Mouse (Mus musculus) kidney, adult 9 months (tissue): ENCODE data around the gene Mfn1.

Source experiments
- DNase-seq: peaks from one replicate; pipeline ENCODE4 v3.0.0; 2022

Mfn1 gene

GRCm38 (mm10) chr3:32510375-32511190, 18.7 kb upstream of the Mfn1 start:
- peak; percentile 97 for DNase-seq

GRCm38 (mm10) chr3:32511191-32511550, 18.1 kb upstream of the Mfn1 start:
- peak; percentile 48 for DNase-seq

GRCm38 (mm10) chr3:32512686-32513284, 16.5 kb upstream of the Mfn1 start:
- no peak for DNase-seq

GRCm38 (mm10) chr3:32513528-32513927, 15.7 kb upstream of the Mfn1 start:
- DNase-seq = no peak

GRCm38 (mm10) chr3:32527181-32527580, 2.1 kb upstream of the Mfn1 start:
- DNase-seq = no peak

GRCm38 (mm10) chr3:32530041-32530440, 776 bp downstream of the Mfn1 start:
- peak; percentile 23 for DNase-seq

GRCm38 (mm10) chr3:32535692-32536091, 6.4 kb downstream of the Mfn1 start:
- DNase-seq = no peak

- peak; percentile 93 for DNase-seq
Measured at GRCm38 (mm10) chr3:32537556-32537955, 8.3 kb downstream of the Mfn1 start.

- DNase-seq = no peak
Measured at GRCm38 (mm10) chr3:32538091-32538490, 8.8 kb downstream of the Mfn1 start.

GRCm38 (mm10) chr3:32553061-32553460, 23.8 kb downstream of the Mfn1 start:
- DNase-seq = peak; percentile 70

- DNase-seq = peak; percentile 76
Measured at GRCm38 (mm10) chr3:32563401-32563800, 34.1 kb downstream of the Mfn1 start.

GRCm38 (mm10) chr3:32573086-32573485, 43.8 kb downstream of the Mfn1 start:
- DNase-seq = no peak

- DNase-seq = peak; percentile 73
Measured at GRCm38 (mm10) chr3:32573881-32574280, 44.6 kb downstream of the Mfn1 start.

GRCm38 (mm10) chr3:32575151-32575550, 45.9 kb downstream of the Mfn1 start:
- peak; percentile 94 for DNase-seq

GRCm38 (mm10) chr3:32578772-32579171, 49.5 kb downstream of the Mfn1 start:
- peak; percentile 32 for DNase-seq

GRCm38 (mm10) chr3:32580738-32581137, 51.5 kb downstream of the Mfn1 start:
- DNase-seq = no peak

- no peak for DNase-seq
Measured at GRCm38 (mm10) chr3:32581911-32582310, 52.6 kb downstream of the Mfn1 start.

- no peak for DNase-seq
Measured at GRCm38 (mm10) chr3:32583489-32583888, 54.2 kb downstream of the Mfn1 start.

- DNase-seq = no peak
Measured at GRCm38 (mm10) chr3:32586274-32586673, 57.0 kb downstream of the Mfn1 start.

GRCm38 (mm10) chr3:32595080-32595479, 65.8 kb downstream of the Mfn1 start:
- DNase-seq = no peak

- DNase-seq = no peak
Measured at GRCm38 (mm10) chr3:32599328-32599727, 70.1 kb downstream of the Mfn1 start.

- no peak for DNase-seq
Measured at GRCm38 (mm10) chr3:32601055-32601454, 71.8 kb downstream of the Mfn1 start.

GRCm38 (mm10) chr3:32609233-32609632, 80.0 kb downstream of the Mfn1 start:
- DNase-seq = no peak

- DNase-seq = peak; percentile 72
Measured at GRCm38 (mm10) chr3:32610560-32610959, 81.3 kb downstream of the Mfn1 start.
